Mouse (Mus musculus) midbrain, embryonic 15.5 days (tissue): Measurements from ENCODE around the gene Akp3. TPM values are rescaled to one million over a fixed set of nuclear protein-coding genes. Genes with fewer than 3 reads are reported as not detected.

ENCODE experiments used
- ATAC-seq: fragments of 200-750 bp; cut with Nextera tagmentation; replicated peaks from 2 replicates; pipeline ENCODE4 v1.8.0; 2017; ENCODE audit warnings: moderate TSS enrichment
- H3K27ac ChIP-seq: fragments of 300-500 bp; sonication (generic); 2 replicates; pipeline ENCODE4 v1.5.1; 2015; ENCODE audit warnings: mild to moderate bottlenecking, inconsistent platforms
- H3K27me3 ChIP-seq: fragments of 300-500 bp; sonication (generic); replicated peaks from 2 replicates; pipeline ENCODE4 v1.6.1; 2015; ENCODE audit warnings: inconsistent platforms
- H3K36me3 ChIP-seq: fragments of 300-500 bp; sonication (generic); replicated peaks from 2 replicates; pipeline ENCODE4 v1.6.1; 2015; ENCODE audit warnings: inconsistent platforms
- H3K4me1 ChIP-seq: fragments of 300-500 bp; sonication (generic); 2 replicates; pipeline ENCODE4 v1.6.1; 2015; ENCODE audit warnings: inconsistent platforms
- H3K4me2 ChIP-seq: fragments of 300-500 bp; sonication (generic); 2 replicates; pipeline ENCODE4 v1.6.1; 2015; ENCODE audit warnings: inconsistent platforms, mild to moderate bottlenecking, moderate library complexity
- H3K4me3 ChIP-seq: fragments of 300-500 bp; sonication (generic); 2 replicates; pipeline ENCODE4 v1.5.1; 2015; ENCODE audit warnings: mild to moderate bottlenecking, inconsistent platforms
- H3K9ac ChIP-seq: fragments of 300-500 bp; sonication (generic); 2 replicates; pipeline ENCODE4 v1.6.1; 2015; ENCODE audit warnings: mild to moderate bottlenecking, inconsistent platforms
- H3K9me3 ChIP-seq: fragments of 300-500 bp; sonication (generic); 2 replicates; pipeline ENCODE4 v1.6.1; 2016; ENCODE audit warnings: inconsistent platforms
- WGBS: fragments of 180-500 bp; shearing (Covaris S2); methylation state at CpG from one replicate; pipeline ENCODE4 v1.1.7; 2015; ENCODE audit warnings: mixed read lengths; 5-methylcytosine and 5-hydroxymethylcytosine counted together
- polyA plus RNA-seq: library from polyadenylated mRNA; unstranded; fragments of >200 nt; fragmentation: Nextera tagmentation; extraction: Ambion mirVana; gene quantifications from 2 replicates; pipeline ENCODE4 v1.2.1, GENCODE M21; 2015

The Akp3 gene
- polyA plus RNA-seq, 1 experiment from 2014 or later, result not detected

DNA sequence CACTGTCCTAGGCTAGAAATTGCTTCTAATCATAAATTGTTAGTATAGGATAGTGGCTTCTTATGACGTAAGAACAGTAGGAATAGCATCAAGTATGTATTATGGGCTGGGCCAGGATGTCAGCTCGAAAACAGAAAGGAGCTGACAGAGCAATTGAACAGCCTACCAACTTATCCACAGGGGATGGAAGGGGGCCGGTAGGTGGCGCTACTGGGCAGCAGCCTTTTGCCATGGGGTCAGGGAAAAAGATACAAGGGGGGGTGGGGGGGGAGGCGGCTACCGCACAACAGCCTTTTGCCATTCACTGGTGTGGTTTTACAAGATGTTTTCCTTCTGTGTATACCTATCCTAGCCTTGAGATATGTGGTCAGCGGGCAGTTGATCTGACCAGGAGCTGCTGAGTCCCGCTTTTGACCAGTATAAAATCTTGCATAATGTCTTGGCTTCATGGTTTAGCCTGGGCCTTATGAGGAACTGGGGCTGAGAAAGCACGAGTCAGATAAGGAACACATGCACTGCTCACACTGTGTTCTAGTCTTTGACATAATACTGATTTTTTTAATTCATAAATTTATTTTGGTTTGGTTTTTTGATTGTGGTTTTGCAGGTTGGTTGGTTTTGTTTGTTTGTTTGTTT is 12.9 kb upstream of the Akp3 start:
- 40% methylated on average over 9 of the region's 9 CpGs for WGBS
- H3K9me3 ChIP-seq, result no peaks in the 10 kb centered on the region
- H3K4me1 ChIP-seq, result no peaks in the 10 kb centered on the region
- H3K36me3 ChIP-seq, result no peaks in the 10 kb centered on the region
- H3K4me2 ChIP-seq, result no peak overlapping the region
- no peak overlapping the region for H3K27ac ChIP-seq
- H3K9ac ChIP-seq, result no peak overlapping the region
- H3K27me3 ChIP-seq, result no peaks in the 10 kb centered on the region
- no peak for ATAC-seq
- H3K4me3 ChIP-seq, result no peak overlapping the region

GRCm38 (mm10) chr1:87114784-87115183 is 10.0 kb upstream of the Akp3 start:
- H3K27me3 ChIP-seq, result no peaks in the 10 kb centered on the region
- H3K9ac ChIP-seq, result no peak overlapping the region
- H3K4me1 ChIP-seq, result no peaks in the 10 kb centered on the region
- H3K4me2 ChIP-seq, result no peak overlapping the region
- no peak for ATAC-seq
- 86% methylated on average over 1 of the region's 1 CpGs for WGBS
- no peaks in the 10 kb centered on the region for H3K36me3 ChIP-seq
- H3K27ac ChIP-seq, result no peak overlapping the region
- H3K9me3 ChIP-seq, result no peaks in the 10 kb centered on the region
- H3K4me3 ChIP-seq, result no peak overlapping the region

DNA sequence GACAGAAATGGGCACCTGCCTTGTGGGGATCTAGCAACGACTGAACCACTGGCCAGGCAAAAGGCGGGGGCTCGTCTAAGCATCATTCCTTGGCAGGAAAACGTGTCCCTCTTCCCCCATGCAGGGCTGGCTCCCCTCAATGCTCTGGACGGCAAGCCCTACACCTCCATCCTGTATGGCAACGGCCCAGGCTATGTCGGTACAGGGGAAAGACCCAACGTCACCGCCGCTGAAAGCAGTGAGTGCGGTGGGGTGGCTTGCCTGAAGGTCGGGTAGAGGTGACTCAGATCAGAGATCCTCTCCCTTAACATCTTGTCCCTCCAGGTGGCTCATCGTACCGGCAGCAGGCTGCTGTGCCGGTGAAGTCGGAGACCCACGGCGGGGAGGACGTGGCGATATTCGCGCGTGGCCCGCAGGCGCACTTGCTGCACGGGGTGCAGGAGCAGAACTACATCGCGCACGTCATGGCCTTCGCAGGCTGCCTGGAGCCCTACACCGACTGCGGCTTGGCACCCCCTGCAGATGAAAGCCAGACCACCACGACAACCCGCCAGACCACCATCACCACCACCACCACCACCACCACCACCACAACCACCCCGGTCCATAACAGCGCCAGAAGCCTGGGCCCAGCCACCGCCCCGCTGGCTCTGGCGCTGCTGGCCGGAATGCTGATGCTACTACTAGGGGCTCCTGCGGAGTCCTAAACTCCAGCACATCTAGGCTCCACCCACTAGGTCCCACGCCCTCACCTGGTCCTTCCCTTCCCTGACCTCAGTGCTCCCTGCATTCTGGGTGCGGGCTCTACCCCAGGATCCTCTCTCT is 2.6 kb downstream of the Akp3 start:
- H3K9ac ChIP-seq, result 0 out of 2 replicates have a peak overlapping the region, but pooled peaks have one; percentile 30
- peak; percentile 75; the same call in 1 of the 2 replicates for ATAC-seq

DNA sequence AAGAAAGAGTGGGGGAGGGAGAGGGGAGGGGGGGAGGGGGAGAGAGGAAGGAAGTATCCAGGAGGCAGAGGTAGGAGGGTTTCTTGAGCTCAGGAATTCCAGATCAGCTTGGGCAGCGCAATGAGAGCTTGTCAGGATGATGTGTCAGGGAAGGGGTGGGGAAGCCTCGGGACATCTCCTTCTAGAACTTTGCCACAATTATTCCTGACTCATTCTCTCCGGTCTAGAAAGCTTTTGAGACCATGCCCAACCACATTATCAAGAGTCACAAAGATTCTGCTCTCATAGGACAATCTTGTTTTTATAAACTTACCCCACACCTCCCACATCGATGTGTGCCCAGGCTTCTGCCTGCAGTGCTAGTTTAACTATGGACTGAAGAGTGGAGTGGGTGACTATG is 7.0 kb downstream of the Akp3 start:
- Histone ChIP-seq H3K9ac (no peak overlapping the region), H3K9me3 (no peaks in the 10 kb centered on the region), H3K4me1 (peaks cover 4% of the 10 kb centered on the region; the same call in 1 of the 2 replicates), H3K27ac (no peak overlapping the region), H3K36me3 (no peaks in the 10 kb centered on the region), H3K4me2 (no peak overlapping the region), H3K27me3 (peaks cover 18% of the 10 kb centered on the region), H3K4me3 (no peak overlapping the region)
- no peak for ATAC-seq
- WGBS, result 90% methylated on average over 4 of the region's 4 CpGs

More for the DNA sequence above, 2.6 kb downstream of the Akp3 start:
- Histone ChIP-seq H3K36me3 (no peaks in the 10 kb centered on the region), H3K4me3 (peak overlapping the region; percentile 28), H3K4me2 (peak overlapping the region; percentile 44), H3K27me3 (peaks cover 23% of the 10 kb centered on the region), H3K27ac (no peak overlapping the region), H3K4me1 (peaks cover 4% of the 10 kb centered on the region; the same call in 1 of the 2 replicates), H3K9me3 (no peaks in the 10 kb centered on the region)
- WGBS, result 8% methylated on average over 43 of the region's 43 CpGs

DNA sequence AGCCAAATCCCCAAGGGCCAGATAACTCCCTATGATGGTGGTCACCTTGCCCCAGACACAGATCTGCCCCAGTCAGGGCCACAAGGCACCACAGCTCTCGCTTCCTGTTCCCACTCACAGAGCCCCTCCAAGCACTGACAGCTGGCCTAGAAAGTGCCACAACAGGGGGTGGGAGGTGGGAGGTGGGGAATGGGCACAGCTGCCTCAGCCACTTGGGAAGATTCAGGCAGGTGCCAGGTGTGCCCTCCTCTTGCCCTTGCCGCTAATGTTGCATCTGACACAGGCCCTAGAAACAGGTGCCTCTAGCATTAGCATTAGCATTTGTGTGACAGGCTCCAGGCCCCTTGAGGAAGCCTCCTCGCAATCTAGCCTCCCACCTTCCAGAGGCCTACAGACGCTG is 16.8 kb downstream of the Akp3 start:
- Histone ChIP-seq H3K4me2 (no peak overlapping the region), H3K9ac (no peak overlapping the region), H3K27me3 (no peaks in the 10 kb centered on the region), H3K4me3 (no peak overlapping the region), H3K36me3 (no peaks in the 10 kb centered on the region), H3K9me3 (no peaks in the 10 kb centered on the region), H3K27ac (no peak overlapping the region), H3K4me1 (peaks cover 8% of the 10 kb centered on the region; the same call in 1 of the 2 replicates)
- 73% methylated on average over 4 of the region's 4 CpGs for WGBS
- peak; percentile 27; the same call in 1 of the 2 replicates for ATAC-seq

DNA sequence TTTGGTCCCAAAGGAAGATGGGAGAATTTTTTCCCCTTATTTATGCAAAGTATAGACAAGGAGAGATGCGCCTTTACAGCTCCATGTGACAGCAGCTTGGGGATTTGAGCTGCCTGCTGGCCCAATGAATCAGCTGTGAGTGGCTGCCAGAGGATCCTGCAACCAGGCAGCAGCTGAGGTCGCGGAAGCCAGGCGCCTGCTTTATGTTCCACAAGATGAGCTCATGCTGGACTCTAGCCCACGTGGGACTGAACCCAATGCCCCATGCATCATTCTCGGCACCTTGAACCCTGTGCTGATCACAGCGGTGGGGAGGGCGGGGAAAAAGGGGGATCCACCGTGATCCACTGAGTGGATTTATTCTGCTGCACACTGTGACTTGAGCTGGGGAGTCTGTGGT is 17.7 kb downstream of the Akp3 start:
- peak; percentile 80 for ATAC-seq
- Histone ChIP-seq H3K9ac (no peak overlapping the region), H3K36me3 (no peaks in the 10 kb centered on the region), H3K4me2 (no peak overlapping the region), H3K4me3 (no peak overlapping the region), H3K4me1 (peaks cover 8% of the 10 kb centered on the region; the same call in 1 of the 2 replicates), H3K27me3 (no peaks in the 10 kb centered on the region), H3K27ac (no peak overlapping the region), H3K9me3 (no peaks in the 10 kb centered on the region)
- WGBS, result 51% methylated on average over 9 of the region's 9 CpGs

DNA sequence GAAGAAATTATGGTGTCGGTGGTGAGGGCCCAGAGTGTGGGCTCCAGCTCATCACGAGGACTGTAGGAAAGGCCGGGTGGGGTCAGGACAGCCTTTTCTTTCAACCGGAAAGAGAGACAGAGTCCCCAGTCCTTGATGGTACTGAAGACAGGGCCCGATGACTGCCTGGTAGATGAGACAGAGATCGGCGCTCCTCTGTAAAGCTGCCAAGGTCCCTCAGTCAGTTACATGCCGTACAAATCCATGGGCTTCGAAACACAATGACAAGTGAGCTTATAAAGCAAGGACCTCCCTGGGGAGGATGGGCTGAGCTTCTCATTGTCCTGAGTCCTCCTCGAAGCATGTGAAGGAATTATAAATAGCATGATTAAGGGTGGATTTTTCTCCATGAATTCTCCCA is 18.4 kb downstream of the Akp3 start:
- Histone ChIP-seq H3K9me3 (no peaks in the 10 kb centered on the region), H3K4me2 (no peak overlapping the region), H3K27ac (no peak overlapping the region), H3K27me3 (no peaks in the 10 kb centered on the region), H3K4me1 (peaks cover 8% of the 10 kb centered on the region; the same call in 1 of the 2 replicates), H3K9ac (no peak overlapping the region), H3K4me3 (no peak overlapping the region), H3K36me3 (no peaks in the 10 kb centered on the region)
- ATAC-seq, result 0 out of 2 replicates have a peak, but pooled peaks have one; percentile 3
- 58% methylated on average over 10 of the region's 10 CpGs for WGBS

DNA sequence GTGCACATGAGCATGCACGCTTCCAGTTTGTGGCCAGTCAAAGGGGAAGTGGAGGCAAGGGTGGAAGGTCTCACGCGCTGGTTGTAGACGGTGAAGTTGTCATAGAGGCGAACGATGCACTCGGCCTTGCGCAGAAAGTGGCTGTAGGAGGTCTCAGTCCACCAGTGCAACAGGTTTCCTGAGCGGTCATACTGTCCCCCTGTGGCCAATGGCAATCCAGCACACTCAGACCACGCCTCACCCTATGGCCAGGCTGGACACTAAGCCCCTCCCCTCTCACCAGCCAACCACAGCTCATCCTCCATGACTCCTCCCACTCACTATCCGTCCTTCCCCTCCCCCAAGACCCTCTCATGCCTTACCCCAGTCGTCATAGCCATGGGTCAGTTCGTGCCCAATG is 24.6 kb downstream of the Akp3 start:
- no peak for ATAC-seq
- Histone ChIP-seq H3K9ac (no peak overlapping the region), H3K4me3 (no peak overlapping the region), H3K27ac (no peak overlapping the region), H3K36me3 (no peaks in the 10 kb centered on the region), H3K4me2 (no peak overlapping the region), H3K9me3 (no peaks in the 10 kb centered on the region), H3K27me3 (peaks cover 46% of the 10 kb centered on the region), H3K4me1 (peaks cover 12% of the 10 kb centered on the region)
- 24% methylated on average over 13 of the region's 13 CpGs for WGBS

GRCm38 (mm10) chr1:87151286-87151685 is 26.5 kb downstream of the Akp3 start:
- WGBS, result 88% methylated on average over 6 of the region's 6 CpGs
- Histone ChIP-seq H3K36me3 (no peaks in the 10 kb centered on the region), H3K9ac (no peak overlapping the region), H3K9me3 (no peaks in the 10 kb centered on the region), H3K4me2 (no peak overlapping the region), H3K4me1 (peaks cover 31% of the 10 kb centered on the region), H3K27ac (no peak overlapping the region), H3K4me3 (no peak overlapping the region), H3K27me3 (peaks cover 65% of the 10 kb centered on the region)
- ATAC-seq, result no peak

DNA sequence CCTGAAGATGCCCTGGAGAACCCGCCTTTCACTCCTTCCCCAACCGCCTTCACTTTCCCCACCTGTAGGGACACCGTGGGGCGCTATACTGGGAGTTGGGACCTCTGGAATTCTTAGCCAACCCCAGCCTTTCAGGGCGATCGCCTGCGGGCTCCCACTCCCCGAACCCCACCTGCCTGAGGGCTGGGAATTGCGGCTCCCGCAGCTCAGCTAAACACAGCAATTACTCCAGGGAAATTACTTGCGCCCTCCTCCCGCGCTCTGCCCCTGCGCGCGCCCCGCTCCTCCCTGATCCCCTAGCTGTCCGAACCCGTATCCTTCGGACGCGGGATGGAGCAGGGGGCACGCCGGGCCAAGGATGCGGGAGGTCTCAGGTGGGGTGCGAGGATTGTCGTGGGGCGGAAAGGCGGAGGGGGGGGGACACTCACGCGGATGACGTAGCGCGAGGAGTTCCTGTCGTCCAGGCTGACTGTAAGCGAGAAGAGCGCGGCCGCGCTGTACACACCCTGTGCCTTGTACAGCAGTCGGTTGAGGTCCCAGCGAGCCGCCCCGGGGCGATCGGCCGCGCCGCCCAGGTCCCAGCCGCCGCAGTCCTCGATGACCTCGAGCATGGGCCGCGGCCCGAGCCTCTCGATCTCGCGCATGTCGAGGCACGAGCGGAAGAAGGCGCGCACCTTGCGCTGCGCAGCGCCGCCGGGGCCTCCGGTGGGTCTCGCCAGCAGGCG is 29.2 kb downstream of the Akp3 start:
- under 1% methylated on average over 72 of the region's 72 CpGs for WGBS
- ATAC-seq, result no peak
- Histone ChIP-seq H3K27ac (no peak overlapping the region), H3K36me3 (no peaks in the 10 kb centered on the region), H3K4me2 (peak overlapping the region; percentile 86), H3K4me1 (peaks cover 31% of the 10 kb centered on the region), H3K4me3 (peak overlapping the region; percentile 50), H3K27me3 (peaks cover 87% of the 10 kb centered on the region), H3K9ac (peak overlapping the region; percentile 17; the same call in 1 of the 2 replicates), H3K9me3 (no peaks in the 10 kb centered on the region)

- peaks cover 86% of the 10 kb centered on the region for H3K27me3 ChIP-seq
- no peak overlapping the region for H3K27ac ChIP-seq
- 2% methylated on average over 58 of the region's 58 CpGs for WGBS
- H3K9me3 ChIP-seq, result no peaks in the 10 kb centered on the region
- H3K9ac ChIP-seq, result peak overlapping the region; percentile 17; the same call in 1 of the 2 replicates
- no peak for ATAC-seq
- no peaks in the 10 kb centered on the region for H3K36me3 ChIP-seq
- H3K4me3 ChIP-seq, result peak overlapping the region; percentile 50
- peak overlapping the region; percentile 86 for H3K4me2 ChIP-seq
- peaks cover 31% of the 10 kb centered on the region for H3K4me1 ChIP-seq
These were observed 29.8 kb downstream of the Akp3 start for GRCm38 (mm10) chr1:87154501-87155120.
